Mouse (Mus musculus): ENCODE data around the gene BC035044. TPM values are rescaled to one million over a fixed set of nuclear protein-coding genes. Genes with fewer than 3 reads are reported as not detected.

The BC035044 gene
- polyA plus RNA-seq, 1 experiment = 0.45 TPM

- Histone ChIP-seq H3K27ac (ENCODE audit: insufficient read depth, low read depth, low read length) (peak overlapping the region; percentile 89), H3K27me3 (replicated peaks; ENCODE audit: control insufficient read depth, insufficient read depth, low read length) (no peaks in the 10 kb centered on the region), H3K4me3 (ENCODE audit: insufficient read depth, low read depth, low read length) (peak overlapping the region; percentile 95), H3K36me3 (ENCODE audit: control insufficient read depth, insufficient read depth, low read length) (no peaks in the 10 kb centered on the region), H3K4me1 (ENCODE audit: control insufficient read depth, insufficient read depth, low read length) (no peaks in the 10 kb centered on the region)
- WGBS = under 1% methylated on average over 49 of the region's 49 CpGs
- DNase-seq = peak; percentile 95
- no peak for TF ChIP-seq CTCF (conservative IDR thresholded peaks at IDR 0.05; ENCODE audit: insufficient read depth, insufficient read length, low read depth, low read length)
- TF ChIP-seq POLR2A (IDR thresholded peaks at IDR 0.05; ENCODE audit: low read depth, low read length) = no peak
These were observed 52.3 kb downstream of the BC035044 start for GRCm38 (mm10) chr6:128838342-128839265.

GRCm38 (mm10) chr6:128837454-128838341 is 53.2 kb downstream of the BC035044 start:
- peak; percentile 39 for DNase-seq
- WGBS = 5% methylated on average over 14 of the region's 14 CpGs
- no peak overlapping the region; the same call in 1 of the 2 replicates for H3K27ac ChIP-seq (ENCODE audit: insufficient read depth, low read depth, low read length)

GRCm38 (mm10) chr6:128836955-128837334 is 54.0 kb downstream of the BC035044 start:
- WGBS = 89% methylated on average over 6 of the region's 6 CpGs
- Histone ChIP-seq H3K36me3 (ENCODE audit: control insufficient read depth, insufficient read depth, low read length) (no peaks in the 10 kb centered on the region), H3K4me3 (ENCODE audit: insufficient read depth, low read depth, low read length) (no peak overlapping the region), H3K27me3 (replicated peaks; ENCODE audit: control insufficient read depth, insufficient read depth, low read length) (no peaks in the 10 kb centered on the region), H3K27ac (ENCODE audit: insufficient read depth, low read depth, low read length) (no peak overlapping the region), H3K4me1 (ENCODE audit: control insufficient read depth, insufficient read depth, low read length) (no peaks in the 10 kb centered on the region)
- no peak for TF ChIP-seq POLR2A (IDR thresholded peaks at IDR 0.05; ENCODE audit: low read depth, low read length)
- DNase-seq = no peak

More at GRCm38 (mm10) chr6:128837454-128838341, 53.2 kb downstream of the BC035044 start:
- peak overlapping the region; percentile 68 for H3K4me3 ChIP-seq (ENCODE audit: insufficient read depth, low read depth, low read length)
- TF ChIP-seq POLR2A (IDR thresholded peaks at IDR 0.05; ENCODE audit: low read depth, low read length) (no peak), CTCF (conservative IDR thresholded peaks at IDR 0.05; ENCODE audit: insufficient read depth, insufficient read length, low read depth, low read length) (no peak)
- H3K36me3 ChIP-seq (ENCODE audit: control insufficient read depth, insufficient read depth, low read length) = no peaks in the 10 kb centered on the region
- H3K4me1 ChIP-seq (ENCODE audit: control insufficient read depth, insufficient read depth, low read length) = no peaks in the 10 kb centered on the region
- H3K27me3 ChIP-seq (replicated peaks; ENCODE audit: control insufficient read depth, insufficient read depth, low read length) = no peaks in the 10 kb centered on the region

- WGBS = 91% methylated on average over 8 of the region's 8 CpGs
These were observed 54.6 kb downstream of the BC035044 start for GRCm38 (mm10) chr6:128836191-128836954.

GRCm38 (mm10) chr6:128835571-128835970 is 55.4 kb downstream of the BC035044 start:
- H3K4me3 ChIP-seq (ENCODE audit: insufficient read depth, low read depth, low read length) = no peak overlapping the region
- no peaks in the 10 kb centered on the region for H3K4me1 ChIP-seq (ENCODE audit: control insufficient read depth, insufficient read depth, low read length)
- WGBS = 82% methylated on average over 4 of the region's 4 CpGs
- no peak for DNase-seq
- no peak for TF ChIP-seq CTCF (conservative IDR thresholded peaks at IDR 0.05; ENCODE audit: insufficient read depth, insufficient read length, low read depth, low read length)
- no peak for TF ChIP-seq POLR2A (IDR thresholded peaks at IDR 0.05; ENCODE audit: low read depth, low read length)
- no peak overlapping the region for H3K27ac ChIP-seq (ENCODE audit: insufficient read depth, low read depth, low read length)
- H3K36me3 ChIP-seq (ENCODE audit: control insufficient read depth, insufficient read depth, low read length) = no peaks in the 10 kb centered on the region
- H3K27me3 ChIP-seq (replicated peaks; ENCODE audit: control insufficient read depth, insufficient read depth, low read length) = no peaks in the 10 kb centered on the region

More at GRCm38 (mm10) chr6:128836191-128836954, 54.6 kb downstream of the BC035044 start:
- Histone ChIP-seq H3K4me3 (ENCODE audit: insufficient read depth, low read depth, low read length) (no peak overlapping the region), H3K27me3 (replicated peaks; ENCODE audit: control insufficient read depth, insufficient read depth, low read length) (no peaks in the 10 kb centered on the region), H3K36me3 (ENCODE audit: control insufficient read depth, insufficient read depth, low read length) (no peaks in the 10 kb centered on the region), H3K4me1 (ENCODE audit: control insufficient read depth, insufficient read depth, low read length) (no peaks in the 10 kb centered on the region), H3K27ac (ENCODE audit: insufficient read depth, low read depth, low read length) (no peak overlapping the region)
- no peak for TF ChIP-seq POLR2A (IDR thresholded peaks at IDR 0.05; ENCODE audit: low read depth, low read length)
- TF ChIP-seq CTCF (conservative IDR thresholded peaks at IDR 0.05; ENCODE audit: insufficient read depth, insufficient read length, low read depth, low read length) = no peak
- DNase-seq = no peak

GRCm38 (mm10) chr6:128833046-128833445 is 57.9 kb downstream of the BC035044 start:
- H3K4me1 ChIP-seq (ENCODE audit: control insufficient read depth, insufficient read depth, low read length) = no peaks in the 10 kb centered on the region
- no peak overlapping the region for H3K27ac ChIP-seq (ENCODE audit: insufficient read depth, low read depth, low read length)
- no peak overlapping the region for H3K4me3 ChIP-seq (ENCODE audit: insufficient read depth, low read depth, low read length)
- WGBS = 78% methylated on average over 10 of the region's 10 CpGs
- no peaks in the 10 kb centered on the region for H3K27me3 ChIP-seq (replicated peaks; ENCODE audit: control insufficient read depth, insufficient read depth, low read length)
- TF ChIP-seq CTCF (conservative IDR thresholded peaks at IDR 0.05; ENCODE audit: insufficient read depth, insufficient read length, low read depth, low read length) = no peak
- TF ChIP-seq POLR2A (IDR thresholded peaks at IDR 0.05; ENCODE audit: low read depth, low read length) = no peak
- H3K36me3 ChIP-seq (ENCODE audit: control insufficient read depth, insufficient read depth, low read length) = no peaks in the 10 kb centered on the region
- no peak for DNase-seq

Data from kidney, adult 2 months (tissue).